Mouse (Mus musculus): Measurements from ENCODE around the gene Etfbkmt.

GRCm38 (mm10) chr6:149188041-149188924 lies 48.6 kb downstream of the Etfbkmt start, which contains the start of gene Amn1:
- TF ChIP-seq GATA1 (IDR thresholded peaks at IDR 0.05; ENCODE audit: low read length): no peak
- no peak for TF ChIP-seq TAL1 (IDR thresholded peaks at IDR 0.05; ENCODE audit: low read length)
